Mouse (Mus musculus): ENCODE measurements around the gene Haus4.
A peak's percentile ranks its signal among the peaks of the same experiment; 100 is the strongest.

DNA sequence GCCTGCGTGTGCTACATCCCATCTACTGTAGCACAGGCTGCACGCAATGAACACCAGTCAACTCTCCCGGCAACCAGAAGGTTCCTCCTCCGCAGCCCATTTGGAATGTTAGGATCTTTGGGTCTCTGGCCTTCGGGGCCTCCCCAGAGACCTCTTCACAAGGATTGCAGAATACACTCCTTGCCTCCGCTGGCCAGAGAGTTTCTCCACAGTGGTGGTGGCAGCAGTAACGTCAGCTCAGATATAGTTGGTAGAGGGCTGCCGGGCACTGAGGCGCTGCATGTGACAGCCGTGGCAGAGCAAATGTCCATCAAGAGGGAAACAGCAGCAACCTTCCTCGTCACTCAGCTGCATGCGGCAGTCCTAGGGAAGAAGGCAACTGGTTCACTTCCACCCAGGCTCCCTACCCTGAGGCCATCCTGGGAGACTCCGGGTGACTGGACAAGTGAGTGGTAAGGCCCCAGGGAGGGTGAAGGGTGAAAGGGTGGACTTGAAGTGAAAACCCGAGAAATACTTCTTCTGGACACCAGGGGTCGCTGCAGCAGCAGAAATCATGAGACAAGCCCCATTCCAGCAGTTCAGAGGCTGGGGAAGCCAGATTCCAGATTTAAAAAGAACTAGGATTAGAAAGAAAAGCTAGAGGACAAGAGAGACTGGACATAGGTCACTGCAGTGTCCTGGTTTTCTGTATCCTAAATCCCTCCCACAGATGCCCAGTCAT is 14.4 kb upstream of the Haus4 start:
- no peak for TF ChIP-seq POLR2A (IDR thresholded peaks at IDR 0.05; ENCODE audit: insufficient read depth, low read length)
- peak; percentile 73 for TF ChIP-seq CTCF (IDR thresholded peaks at IDR 0.05; ENCODE audit: low read depth, low read length)
- 0 out of 2 replicates have a peak, but pooled peaks have one; percentile 12 for TF ChIP-seq EP300 (IDR thresholded peaks at IDR 0.05; ENCODE audit: insufficient read depth, low read depth, low read length)

Measured in ES-Bruce4 (cell line).